Mouse (Mus musculus): ENCODE data around the gene Atg4c. TPM values are rescaled to one million over a fixed set of nuclear protein-coding genes. Genes with fewer than 3 reads are reported as not detected.

The Atg4c gene
- total and polyA plus RNA-seq, 2 experiments from 2014 or later = 6.2 to 15.2 TPM

GRCm38 (mm10) chr4:99200383-99201136, 6.8 kb downstream of the Atg4c start:
- Histone ChIP-seq H3K4me3 (ENCODE audit: low read depth, low read length) (no peak overlapping the region), H3K9ac (replicated peaks; ENCODE audit: low read depth, low read length) (no peak overlapping the region), H3K4me2 (ENCODE audit: low read depth, low read length) (no peak overlapping the region), H3K27ac (ENCODE audit: low read depth) (no peak overlapping the region), H3K36me3 (replicated peaks; ENCODE audit: control insufficient read depth, insufficient read depth, low read length) (no peaks in the 10 kb centered on the region), H3K9me3 (replicated peaks; ENCODE audit: control insufficient read depth, low read length) (no peaks in the 10 kb centered on the region), H3K27me3 (ENCODE audit: control insufficient read depth, insufficient read depth, low read length) (no peaks in the 10 kb centered on the region), H3K4me1 (ENCODE audit: control insufficient read depth, insufficient read depth) (no peaks in the 10 kb centered on the region)
- no peak for DNase-seq (ENCODE audit: low spot score)
- ATAC-seq (ENCODE audit: insufficient read depth, low read depth) = no peak
- WGBS = 87% methylated on average over 7 of the region's 7 CpGs
- TF ChIP-seq EP300 (IDR thresholded peaks at IDR 0.05; ENCODE audit: low read depth) = no peak
- no peak for TF ChIP-seq CTCF (IDR thresholded peaks at IDR 0.05; ENCODE audit: low read depth)

DNA sequence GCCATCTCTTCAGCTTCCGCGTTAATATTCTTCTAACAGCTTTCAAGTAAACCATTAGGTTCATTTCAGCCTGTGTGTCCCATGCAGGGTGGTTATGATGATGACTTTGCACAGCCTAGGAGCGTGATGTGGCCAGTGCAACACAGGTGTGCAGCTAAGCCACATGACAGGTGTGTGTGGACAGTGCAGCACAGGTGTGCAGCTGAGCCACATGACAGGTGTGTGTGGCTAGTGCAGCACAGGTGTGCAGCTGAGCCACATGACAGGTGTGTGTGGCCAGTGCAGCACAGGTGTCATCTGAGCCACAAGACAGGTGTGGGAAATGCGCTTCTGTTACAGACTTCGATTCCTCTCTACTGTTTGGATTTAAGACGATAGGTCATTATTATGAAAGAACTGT, 12.0 kb downstream of the Atg4c start:
- H3K4me3 ChIP-seq (ENCODE audit: low read depth, low read length) = no peak overlapping the region
- H3K9me3 ChIP-seq (replicated peaks; ENCODE audit: control insufficient read depth, low read length) = no peaks in the 10 kb centered on the region
- H3K4me2 ChIP-seq (ENCODE audit: low read depth, low read length) = no peak overlapping the region
- DNase-seq (ENCODE audit: low spot score) (no peak), ATAC-seq (ENCODE audit: insufficient read depth, low read depth) (no peak)
- no peaks in the 10 kb centered on the region for H3K36me3 ChIP-seq (replicated peaks; ENCODE audit: control insufficient read depth, insufficient read depth, low read length)
- H3K4me1 ChIP-seq (ENCODE audit: control insufficient read depth, insufficient read depth) = no peaks in the 10 kb centered on the region
- 89% methylated on average over 6 of the region's 6 CpGs for WGBS
- no peak for TF ChIP-seq CTCF (IDR thresholded peaks at IDR 0.05; ENCODE audit: low read depth)
- no peak for TF ChIP-seq EP300 (IDR thresholded peaks at IDR 0.05; ENCODE audit: low read depth)
- H3K27ac ChIP-seq (ENCODE audit: low read depth) = no peak overlapping the region
- no peaks in the 10 kb centered on the region for H3K27me3 ChIP-seq (ENCODE audit: control insufficient read depth, insufficient read depth, low read length)
- no peak overlapping the region for H3K9ac ChIP-seq (replicated peaks; ENCODE audit: low read depth, low read length)

- ATAC-seq (ENCODE audit: insufficient read depth, low read depth) (no peak), DNase-seq (ENCODE audit: low spot score) (no peak)
- Histone ChIP-seq H3K9ac (replicated peaks; ENCODE audit: low read depth, low read length) (no peak overlapping the region), H3K27me3 (ENCODE audit: control insufficient read depth, insufficient read depth, low read length) (no peaks in the 10 kb centered on the region), H3K4me3 (ENCODE audit: low read depth, low read length) (no peak overlapping the region), H3K27ac (ENCODE audit: low read depth) (no peak overlapping the region), H3K9me3 (replicated peaks; ENCODE audit: control insufficient read depth, low read length) (no peaks in the 10 kb centered on the region), H3K36me3 (replicated peaks; ENCODE audit: control insufficient read depth, insufficient read depth, low read length) (no peaks in the 10 kb centered on the region), H3K4me1 (ENCODE audit: control insufficient read depth, insufficient read depth) (no peaks in the 10 kb centered on the region), H3K4me2 (ENCODE audit: low read depth, low read length) (no peak overlapping the region)
- TF ChIP-seq EP300 (IDR thresholded peaks at IDR 0.05; ENCODE audit: low read depth) (no peak), CTCF (IDR thresholded peaks at IDR 0.05; ENCODE audit: low read depth) (no peak)
- 28% methylated on average over 3 of the region's 3 CpGs for WGBS
Observed at GRCm38 (mm10) chr4:99206356-99206755, 12.6 kb downstream of the Atg4c start.

DNA sequence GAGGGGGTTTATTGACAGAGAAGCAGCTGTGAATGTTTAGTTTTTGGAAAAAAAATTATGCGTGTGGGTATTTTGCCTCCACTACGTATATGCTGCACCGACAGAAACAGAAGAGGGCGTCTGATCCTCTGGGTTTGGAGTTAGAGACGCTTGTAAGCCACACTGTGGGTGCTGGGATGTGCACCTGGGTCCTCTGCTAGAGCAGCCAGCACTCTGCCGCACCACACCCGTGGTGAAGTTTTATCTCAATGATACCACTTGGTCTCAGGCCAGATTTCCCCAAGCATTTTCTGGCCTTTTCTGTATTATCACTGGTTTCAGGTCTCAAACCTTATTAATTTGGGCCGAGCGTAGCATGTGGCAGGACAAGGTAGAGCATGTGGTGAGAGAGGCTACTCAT, 16.4 kb downstream of the Atg4c start:
- DNase-seq (ENCODE audit: low spot score) (no peak), ATAC-seq (ENCODE audit: insufficient read depth, low read depth) (no peak)
- TF ChIP-seq EP300 (IDR thresholded peaks at IDR 0.05; ENCODE audit: low read depth) = no peak
- no peak overlapping the region for H3K27ac ChIP-seq (ENCODE audit: low read depth)
- 75% methylated on average over 9 of the region's 9 CpGs for WGBS
- no peak overlapping the region for H3K4me3 ChIP-seq (ENCODE audit: low read depth, low read length)
- no peaks in the 10 kb centered on the region for H3K9me3 ChIP-seq (replicated peaks; ENCODE audit: control insufficient read depth, low read length)
- no peaks in the 10 kb centered on the region for H3K27me3 ChIP-seq (ENCODE audit: control insufficient read depth, insufficient read depth, low read length)
- no peaks in the 10 kb centered on the region; the same call in 1 of the 2 replicates for H3K36me3 ChIP-seq (replicated peaks; ENCODE audit: control insufficient read depth, insufficient read depth, low read length)
- H3K4me2 ChIP-seq (ENCODE audit: low read depth, low read length) = no peak overlapping the region
- H3K4me1 ChIP-seq (ENCODE audit: control insufficient read depth, insufficient read depth) = no peaks in the 10 kb centered on the region
- H3K9ac ChIP-seq (replicated peaks; ENCODE audit: low read depth, low read length) = no peak overlapping the region

GRCm38 (mm10) chr4:99211606-99212005, 17.9 kb downstream of the Atg4c start:
- H3K4me1 ChIP-seq (ENCODE audit: control insufficient read depth, insufficient read depth) = no peaks in the 10 kb centered on the region
- no peaks in the 10 kb centered on the region; the same call in 1 of the 2 replicates for H3K36me3 ChIP-seq (replicated peaks; ENCODE audit: control insufficient read depth, insufficient read depth, low read length)
- H3K27ac ChIP-seq (ENCODE audit: low read depth) = no peak overlapping the region
- H3K4me2 ChIP-seq (ENCODE audit: low read depth, low read length) = no peak overlapping the region
- ATAC-seq (ENCODE audit: insufficient read depth, low read depth) (no peak), DNase-seq (ENCODE audit: low spot score) (no peak)
- no peaks in the 10 kb centered on the region for H3K9me3 ChIP-seq (replicated peaks; ENCODE audit: control insufficient read depth, low read length)
- WGBS = 66% methylated on average over 8 of the region's 8 CpGs
- no peak overlapping the region for H3K9ac ChIP-seq (replicated peaks; ENCODE audit: low read depth, low read length)
- no peak for TF ChIP-seq EP300 (IDR thresholded peaks at IDR 0.05; ENCODE audit: low read depth)
- no peak for TF ChIP-seq CTCF (IDR thresholded peaks at IDR 0.05; ENCODE audit: low read depth)
- H3K27me3 ChIP-seq (ENCODE audit: control insufficient read depth, insufficient read depth, low read length) = no peaks in the 10 kb centered on the region
- no peak overlapping the region for H3K4me3 ChIP-seq (ENCODE audit: low read depth, low read length)

- H3K4me2 ChIP-seq (ENCODE audit: low read depth, low read length) = no peak overlapping the region
- no peak overlapping the region for H3K27ac ChIP-seq (ENCODE audit: low read depth)
- H3K9ac ChIP-seq (replicated peaks; ENCODE audit: low read depth, low read length) = no peak overlapping the region
- no peak for TF ChIP-seq CTCF (IDR thresholded peaks at IDR 0.05; ENCODE audit: low read depth)
- H3K9me3 ChIP-seq (replicated peaks; ENCODE audit: control insufficient read depth, low read length) = no peaks in the 10 kb centered on the region
- 75% methylated on average over 4 of the region's 4 CpGs for whole genome bisulfite sequencing
- no peaks in the 10 kb centered on the region for H3K27me3 ChIP-seq (ENCODE audit: control insufficient read depth, insufficient read depth, low read length)
- no peaks in the 10 kb centered on the region for H3K4me1 ChIP-seq (ENCODE audit: control insufficient read depth, insufficient read depth)
- no peak overlapping the region for H3K4me3 ChIP-seq (ENCODE audit: low read depth, low read length)
- H3K36me3 ChIP-seq (replicated peaks; ENCODE audit: control insufficient read depth, insufficient read depth, low read length) = peaks cover 4% of the 10 kb centered on the region
- DNase-seq (ENCODE audit: low spot score) = no peak
- ATAC-seq (ENCODE audit: insufficient read depth, low read depth) = no peak
Observed at GRCm38 (mm10) chr4:99213123-99213522, 19.4 kb downstream of the Atg4c start.
